Mouse (Mus musculus) heart, embryonic 14.5 days (tissue): ENCODE measurements around the gene Ascl1. TPM values are rescaled to one million over a fixed set of nuclear protein-coding genes. Genes with fewer than 3 reads are reported as not detected.

Source experiments
- ATAC-seq: fragments of 200-750 bp; cut with Nextera tagmentation; 2 replicates; pipeline ENCODE4 v1.8.0; 2017; ENCODE audit warnings: low read depth, moderate TSS enrichment; ENCODE audit not compliant: insufficient number of reproducible peaks, insufficient read depth, low FRiP score
- H3K27ac ChIP-seq, 2 experiments: fragments of 200-500 bp in 1 of 2; fragments of 300-500 bp in 1 of 2; sonication (generic) in 1 of 2; replicated peaks in 1 of 2; 2 replicates each; pipeline ENCODE4 v1.5.1; 2012 to 2014; ENCODE audit warnings: low read depth in 2 of 2, low read length in 2 of 2, control low read depth in 1 of 2, mild to moderate bottlenecking in 1 of 2, mixed read lengths in 1 of 2; ENCODE audit not compliant: control insufficient read depth in 1 of 2, insufficient read depth in 1 of 2
- H3K27me3 ChIP-seq: fragments of 300-500 bp; sonication (generic); 2 replicates; pipeline ENCODE4 v1.6.1; 2014; ENCODE audit warnings: mild to moderate bottlenecking, low read length, control low read depth; ENCODE audit not compliant: control insufficient read depth, insufficient read depth
- H3K36me3 ChIP-seq: fragments of 300-500 bp; sonication (generic); 2 replicates; pipeline ENCODE4 v1.6.1; 2014; ENCODE audit warnings: mild to moderate bottlenecking, control low read depth, low read length, mixed read lengths; ENCODE audit not compliant: control insufficient read depth, insufficient read depth
- H3K4me1 ChIP-seq, 2 experiments: fragments of 200-500 bp in 1 of 2; fragments of 300-500 bp in 1 of 2; sonication (generic) in 1 of 2; 2 replicates each; pipeline ENCODE4 v1.6.1; 2012 to 2014; ENCODE audit warnings: low read length in 2 of 2, control low read depth in 1 of 2, mixed read lengths in 1 of 2; ENCODE audit not compliant: control insufficient read depth in 2 of 2, insufficient read depth in 2 of 2
- H3K4me2 ChIP-seq: fragments of 300-500 bp; sonication (generic); 2 replicates; pipeline ENCODE4 v1.6.1; 2014; ENCODE audit warnings: mild to moderate bottlenecking, low read length
- H3K4me3 ChIP-seq, 2 experiments: fragments of 200-500 bp in 1 of 2; fragments of 300-500 bp in 1 of 2; sonication (generic) in 1 of 2; 2 replicates each; pipeline ENCODE4 v1.5.1; 2012 to 2014; ENCODE audit warnings: low read length in 2 of 2, mild to moderate bottlenecking in 2 of 2, control low read depth in 1 of 2, low read depth in 1 of 2, moderate library complexity in 1 of 2; ENCODE audit not compliant: control insufficient read depth in 1 of 2, insufficient read depth in 1 of 2
- H3K9ac ChIP-seq: fragments of 300-500 bp; sonication (generic); 2 replicates; pipeline ENCODE4 v1.6.1; 2014; ENCODE audit warnings: mild to moderate bottlenecking, low read length
- H3K9me3 ChIP-seq: fragments of 300-500 bp; sonication (generic); 2 replicates; pipeline ENCODE4 v1.6.1; 2016; ENCODE audit warnings: low read length, control low read depth; ENCODE audit not compliant: control insufficient read depth
- WGBS: fragments of 180-500 bp; shearing (Covaris S2); extraction: QIAGEN DNeasy Blood & Tissue Kit; methylation state at CpG from one replicate; pipeline ENCODE4 v1.1.7; 2014; 5-methylcytosine and 5-hydroxymethylcytosine counted together
- polyA plus RNA-seq: library from polyadenylated mRNA; unstranded; fragments of >200 nt; fragmentation: Nextera tagmentation; extraction: Ambion mirVana; gene quantifications from 2 replicates; pipeline ENCODE4 v1.2.1, GENCODE M21; 2014

Gene Ascl1
- polyA plus RNA-seq, 1 experiment from 2014 or later = 0.36 TPM

- WGBS = 4% methylated on average over 10 of the region's 10 CpGs
- Histone ChIP-seq H3K4me1 (no peaks in the 10 kb centered on the region), H3K4me2 (no peak overlapping the region), H3K9me3 (no peaks in the 10 kb centered on the region), H3K27me3 (peaks cover 53% of the 10 kb centered on the region), H3K36me3 (no peaks in the 10 kb centered on the region), H3K4me3 (no peak overlapping the region), H3K27ac (no peak overlapping the region), H3K9ac (no peak overlapping the region)
- no peak for ATAC-seq
Measured at GRCm38 (mm10) chr10:87503946-87504345, 10.5 kb upstream of the Ascl1 start.

GRCm38 (mm10) chr10:87502283-87502682, 8.8 kb upstream of the Ascl1 start:
- no peak for ATAC-seq
- Histone ChIP-seq H3K9me3 (no peaks in the 10 kb centered on the region), H3K4me1 (no peaks in the 10 kb centered on the region), H3K27ac (no peak overlapping the region), H3K27me3 (peaks cover 66% of the 10 kb centered on the region), H3K9ac (no peak overlapping the region), H3K36me3 (no peaks in the 10 kb centered on the region), H3K4me3 (no peak overlapping the region), H3K4me2 (no peak overlapping the region)
- 21% methylated on average over 5 of the region's 5 CpGs for WGBS

GRCm38 (mm10) chr10:87501659-87502042, 8.2 kb upstream of the Ascl1 start:
- no peak overlapping the region for H3K4me3 ChIP-seq
- no peaks in the 10 kb centered on the region for H3K36me3 ChIP-seq
- H3K9ac ChIP-seq = no peak overlapping the region
- no peaks in the 10 kb centered on the region for H3K4me1 ChIP-seq
- peaks cover 72% of the 10 kb centered on the region for H3K27me3 ChIP-seq
- ATAC-seq = no peak
- no peaks in the 10 kb centered on the region for H3K9me3 ChIP-seq
- WGBS = 19% methylated on average over 7 of the region's 7 CpGs
- H3K4me2 ChIP-seq = no peak overlapping the region
- H3K27ac ChIP-seq = no peak overlapping the region

GRCm38 (mm10) chr10:87500926-87501658, 7.6 kb upstream of the Ascl1 start:
- no peak overlapping the region for H3K27ac ChIP-seq
- H3K36me3 ChIP-seq = no peaks in the 10 kb centered on the region
- H3K4me2 ChIP-seq = no peak overlapping the region
- H3K4me3 ChIP-seq = no peak overlapping the region
- no peaks in the 10 kb centered on the region for H3K4me1 ChIP-seq
- H3K27me3 ChIP-seq = peaks cover 75% of the 10 kb centered on the region
- H3K9ac ChIP-seq = no peak overlapping the region
- WGBS = 24% methylated on average over 20 of the region's 20 CpGs
- ATAC-seq = no peak
- H3K9me3 ChIP-seq = no peaks in the 10 kb centered on the region; the same call in 1 of the 2 replicates

- WGBS = 78% methylated on average over 2 of the region's 2 CpGs
- H3K36me3 ChIP-seq = no peaks in the 10 kb centered on the region
Measured at GRCm38 (mm10) chr10:87497056-87497455, 3.6 kb upstream of the Ascl1 start.

GRCm38 (mm10) chr10:87494596-87494995, 1.1 kb upstream of the Ascl1 start:
- Histone ChIP-seq H3K36me3 (no peaks in the 10 kb centered on the region), H3K27ac (no peak overlapping the region), H3K4me3 (peak overlapping the region in 1 of 2 experiments; percentile 61; a peak in 3 of 4 replicates), H3K9ac (no peak overlapping the region), H3K4me1 (peaks cover 0 to 13% of the 10 kb centered on the region in 2 experiments; a peak in 2 of 4 replicates), H3K9me3 (no peaks in the 10 kb centered on the region; the same call in 1 of the 2 replicates), H3K4me2 (peak overlapping the region; percentile 57), H3K27me3 (peaks cover 89% of the 10 kb centered on the region)
- 2% methylated on average over 18 of the region's 18 CpGs for WGBS
- ATAC-seq = no peak

More at GRCm38 (mm10) chr10:87497056-87497455, 3.6 kb upstream of the Ascl1 start:
- Histone ChIP-seq H3K4me3 (no peak overlapping the region), H3K27ac (no peak overlapping the region), H3K4me1 (peaks cover 0 to 13% of the 10 kb centered on the region in 2 experiments; a peak in 2 of 4 replicates), H3K27me3 (peaks cover 90% of the 10 kb centered on the region), H3K9me3 (no peaks in the 10 kb centered on the region; the same call in 1 of the 2 replicates), H3K9ac (no peak overlapping the region), H3K4me2 (no peak overlapping the region)
- ATAC-seq = no peak

GRCm38 (mm10) chr10:87494176-87494575, 716 bp upstream of the Ascl1 start:
- Histone ChIP-seq H3K4me3 (peak overlapping the region in 1 of 2 experiments; percentile 61; a peak in 2 of 4 replicates), H3K36me3 (no peaks in the 10 kb centered on the region), H3K4me2 (peak overlapping the region; percentile 99), H3K4me1 (peaks cover 0 to 13% of the 10 kb centered on the region in 2 experiments; a peak in 2 of 4 replicates), H3K27ac (no peak overlapping the region), H3K27me3 (peaks cover 92% of the 10 kb centered on the region), H3K9ac (no peak overlapping the region), H3K9me3 (no peaks in the 10 kb centered on the region; the same call in 1 of the 2 replicates)
- ATAC-seq = no peak
- 0% methylated on average over 4 of the region's 4 CpGs for WGBS
